Mouse (Mus musculus) limb, embryonic 10.5 days (tissue): Measurements from ENCODE around the gene Ntn1. TPM values are rescaled to one million over a fixed set of nuclear protein-coding genes. Genes with fewer than 3 reads are reported as not detected.
A peak's percentile ranks its signal among the peaks of the same experiment; 100 is the strongest.

ENCODE experiments used
- DNase-seq: peaks from one replicate; pipeline ENCODE4 v3.0.0-alpha.2; 2017; ENCODE audit warnings: low spot score
- H3K27ac ChIP-seq: fragments of 300-500 bp; sonication (generic); 2 replicates; pipeline ENCODE4 v1.5.1; 2016; ENCODE audit warnings: mild to moderate bottlenecking
- H3K27me3 ChIP-seq: fragments of 300-500 bp; sonication (generic); 2 replicates; pipeline ENCODE4 v1.6.1; 2016; ENCODE audit warnings: low read depth, mild to moderate bottlenecking; ENCODE audit not compliant: poor library complexity, severe bottlenecking
- H3K36me3 ChIP-seq: fragments of 300-500 bp; sonication (generic); 2 replicates; pipeline ENCODE4 v1.6.1; 2016; ENCODE audit warnings: mild to moderate bottlenecking, moderate library complexity
- H3K4me1 ChIP-seq: fragments of 300-500 bp; sonication (generic); 2 replicates; pipeline ENCODE4 v1.6.1; 2016
- H3K4me3 ChIP-seq: fragments of 300-500 bp; sonication (generic); 2 replicates; pipeline ENCODE4 v1.5.1; 2016; ENCODE audit warnings: mild to moderate bottlenecking, moderate library complexity
- H3K9me3 ChIP-seq: fragments of 300-500 bp; sonication (generic); replicated peaks from 2 replicates; pipeline ENCODE4 v1.6.1; 2016; ENCODE audit warnings: mild to moderate bottlenecking
- WGBS: fragments of 180-500 bp; shearing (Covaris S2); methylation state at CpG from one replicate; pipeline ENCODE4 v1.1.7; 2016; 5-methylcytosine and 5-hydroxymethylcytosine counted together
- polyA plus RNA-seq: library from polyadenylated mRNA; unstranded; fragments of >200 nt; fragmentation: Nextera tagmentation; extraction: Ambion mirVana; gene quantifications from 2 replicates; pipeline ENCODE4 v1.2.1, GENCODE M21; 2016

Ntn1 gene
- polyA plus RNA-seq, 1 experiment from 2014 or later: 7.7 TPM

- H3K27me3 ChIP-seq: no peaks in the 10 kb centered on the region
- DNase-seq: no peak
- no peaks in the 10 kb centered on the region for H3K36me3 ChIP-seq
- H3K4me3 ChIP-seq: no peak overlapping the region
- H3K4me1 ChIP-seq: peaks cover 18% of the 10 kb centered on the region
- WGBS: 93% methylated on average over 13 of the region's 13 CpGs
- H3K9me3 ChIP-seq: no peaks in the 10 kb centered on the region
- no peak overlapping the region for H3K27ac ChIP-seq
These were observed 60.8 kb downstream of the Ntn1 start for GRCm38 (mm10) chr11:68339856-68340255.

GRCm38 (mm10) chr11:68339331-68339730 is 61.3 kb downstream of the Ntn1 start:
- no peaks in the 10 kb centered on the region for H3K36me3 ChIP-seq
- no peak overlapping the region for H3K27ac ChIP-seq
- DNase-seq: no peak
- no peaks in the 10 kb centered on the region for H3K27me3 ChIP-seq
- no peak overlapping the region for H3K4me3 ChIP-seq
- no peaks in the 10 kb centered on the region for H3K9me3 ChIP-seq
- peaks cover 18% of the 10 kb centered on the region for H3K4me1 ChIP-seq
- WGBS: 93% methylated on average over 7 of the region's 7 CpGs

- 80% methylated on average over 13 of the region's 13 CpGs for WGBS
- no peak for DNase-seq
- Histone ChIP-seq H3K36me3 (no peaks in the 10 kb centered on the region), H3K9me3 (no peaks in the 10 kb centered on the region), H3K4me1 (peaks cover 20% of the 10 kb centered on the region), H3K4me3 (no peak overlapping the region), H3K27me3 (0 out of 2 replicates have a peak, but pooled peaks cover 4% of the 10 kb centered on the region), H3K27ac (no peak overlapping the region)
These were observed 68.9 kb downstream of the Ntn1 start for GRCm38 (mm10) chr11:68331676-68332265.

- DNase-seq: no peak
- 69% methylated on average over 6 of the region's 6 CpGs for WGBS
- no peaks in the 10 kb centered on the region for H3K9me3 ChIP-seq
These were observed 69.5 kb downstream of the Ntn1 start for GRCm38 (mm10) chr11:68331117-68331437.

GRCm38 (mm10) chr11:68330398-68331116 is 70.1 kb downstream of the Ntn1 start:
- 45% methylated on average over 10 of the region's 10 CpGs for WGBS
- Histone ChIP-seq H3K27ac (no peak overlapping the region), H3K4me3 (no peak overlapping the region), H3K27me3 (0 out of 2 replicates have a peak, but pooled peaks cover 4% of the 10 kb centered on the region), H3K9me3 (no peaks in the 10 kb centered on the region), H3K4me1 (peaks cover 22% of the 10 kb centered on the region), H3K36me3 (no peaks in the 10 kb centered on the region)
- DNase-seq: no peak

More at GRCm38 (mm10) chr11:68331117-68331437, 69.5 kb downstream of the Ntn1 start:
- no peaks in the 10 kb centered on the region for H3K36me3 ChIP-seq
- no peak overlapping the region for H3K4me3 ChIP-seq
- H3K27ac ChIP-seq: no peak overlapping the region
- peaks cover 20% of the 10 kb centered on the region for H3K4me1 ChIP-seq
- 0 out of 2 replicates have a peak, but pooled peaks cover 4% of the 10 kb centered on the region for H3K27me3 ChIP-seq

DNA sequence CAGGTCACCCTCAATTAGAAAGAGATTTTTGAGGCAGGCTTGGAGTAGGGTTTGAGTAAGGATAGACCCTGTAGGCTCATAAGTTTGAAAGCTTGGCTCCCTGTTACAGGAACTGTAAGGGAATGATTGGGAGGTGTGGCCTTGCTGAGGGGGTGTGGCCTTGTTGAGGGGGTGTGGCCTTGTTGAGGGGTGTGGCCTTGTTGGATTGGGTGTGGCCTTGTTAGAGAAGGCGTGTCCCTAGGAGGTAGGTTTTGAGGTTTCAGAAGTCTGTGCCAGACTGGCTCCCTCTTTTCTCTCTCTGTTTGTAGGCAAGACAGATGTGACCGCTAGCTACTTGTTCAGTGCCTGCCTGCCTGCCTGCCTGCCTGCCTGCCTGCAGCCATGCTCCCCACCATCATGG is 75.8 kb downstream of the Ntn1 start:
- Histone ChIP-seq H3K9me3 (no peaks in the 10 kb centered on the region), H3K4me1 (peaks cover 13% of the 10 kb centered on the region), H3K4me3 (no peak overlapping the region), H3K27me3 (no peaks in the 10 kb centered on the region), H3K36me3 (no peaks in the 10 kb centered on the region), H3K27ac (no peak overlapping the region)
- DNase-seq: no peak
- 77% methylated on average over 2 of the region's 2 CpGs for WGBS

DNA sequence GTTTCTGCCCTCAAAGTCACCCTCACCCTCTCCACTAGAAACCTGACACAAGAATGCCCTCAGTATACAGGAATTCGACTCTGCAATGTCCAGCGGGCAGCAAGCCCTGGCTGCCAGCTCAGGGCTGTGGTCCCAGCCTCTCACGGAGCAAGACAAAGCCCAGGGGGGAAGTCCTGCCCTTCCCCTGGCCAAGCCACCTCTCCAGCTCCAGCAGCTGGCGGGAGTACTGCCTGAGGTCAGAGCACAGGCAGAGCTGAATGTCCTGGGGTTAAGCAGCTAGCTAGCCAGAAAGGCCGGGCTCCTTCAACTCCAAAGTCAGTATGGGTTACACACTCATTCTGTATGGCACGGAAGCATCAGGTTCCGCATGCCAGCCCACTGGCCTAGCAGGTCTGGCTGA is 79.2 kb downstream of the Ntn1 start:
- Histone ChIP-seq H3K4me3 (no peak overlapping the region), H3K27ac (peak overlapping the region; percentile 33; the same call in 1 of the 2 replicates), H3K27me3 (no peaks in the 10 kb centered on the region), H3K4me1 (peaks cover 14% of the 10 kb centered on the region), H3K36me3 (no peaks in the 10 kb centered on the region; the same call in 1 of the 2 replicates), H3K9me3 (no peaks in the 10 kb centered on the region; the same call in 1 of the 2 replicates)
- 80% methylated on average over 7 of the region's 7 CpGs for whole genome bisulfite sequencing
- no peak for DNase-seq

DNA sequence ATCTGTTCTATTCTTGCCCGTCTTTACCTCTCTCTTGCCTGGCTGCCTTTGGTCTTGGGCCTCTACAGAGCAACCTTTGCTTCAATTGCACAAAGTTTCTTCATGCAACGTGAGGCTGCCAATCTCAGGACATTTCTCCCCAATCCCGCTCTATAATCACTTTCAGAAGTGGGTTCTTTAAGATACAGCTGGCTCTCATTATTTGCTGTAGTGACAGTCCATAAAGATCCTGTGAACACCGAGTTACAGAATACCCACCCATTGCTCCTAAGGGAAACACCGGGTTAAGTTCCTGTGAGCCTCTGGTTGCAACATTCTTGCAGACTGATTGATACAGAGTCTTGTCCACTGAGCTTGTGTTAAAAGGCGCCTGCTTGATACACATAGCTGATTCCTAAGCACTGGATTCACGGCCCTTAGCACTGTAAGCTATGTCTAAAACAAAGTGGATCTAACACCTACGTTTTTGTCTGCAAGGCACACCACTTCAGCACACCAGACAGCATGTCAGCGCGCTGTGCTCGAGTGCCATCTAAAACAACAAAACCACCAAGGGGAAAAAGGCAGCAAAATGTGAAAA is 85.0 kb downstream of the Ntn1 start:
- H3K4me1 ChIP-seq: peaks cover 42% of the 10 kb centered on the region
- 54% methylated on average over 11 of the region's 11 CpGs for WGBS
- H3K9me3 ChIP-seq: no peaks in the 10 kb centered on the region; the same call in 1 of the 2 replicates
- DNase-seq: no peak
- peak overlapping the region; percentile 59 for H3K27ac ChIP-seq
- H3K27me3 ChIP-seq: no peaks in the 10 kb centered on the region
- no peak overlapping the region for H3K4me3 ChIP-seq
- H3K36me3 ChIP-seq: no peaks in the 10 kb centered on the region; the same call in 1 of the 2 replicates

GRCm38 (mm10) chr11:68313861-68314260 is 86.8 kb downstream of the Ntn1 start:
- WGBS: 61% methylated on average over 4 of the region's 4 CpGs
- H3K27ac ChIP-seq: peak overlapping the region; percentile 61

DNA sequence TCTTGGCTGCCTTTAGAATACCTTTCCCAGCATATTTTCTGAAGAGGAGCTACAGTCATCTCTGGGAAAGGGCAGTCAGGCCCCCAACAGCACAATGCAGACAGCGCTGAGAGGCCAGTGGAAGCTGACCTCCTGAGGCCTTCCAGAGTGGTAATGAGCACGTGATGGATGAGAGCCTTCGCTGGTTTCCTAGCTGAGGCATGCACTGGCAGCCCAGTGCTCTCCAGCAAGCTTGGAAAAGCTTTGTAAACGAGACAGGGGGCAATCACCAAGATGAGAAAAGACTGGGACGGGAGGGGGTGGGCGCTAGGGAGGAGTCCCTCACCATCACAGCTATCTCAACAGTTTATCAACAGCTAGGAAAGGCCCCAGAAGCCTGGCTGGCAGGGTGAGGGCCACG is 87.6 kb downstream of the Ntn1 start:
- Histone ChIP-seq H3K27me3 (no peaks in the 10 kb centered on the region), H3K36me3 (no peaks in the 10 kb centered on the region; the same call in 1 of the 2 replicates), H3K9me3 (no peaks in the 10 kb centered on the region; the same call in 1 of the 2 replicates), H3K4me3 (no peak overlapping the region), H3K4me1 (peaks cover 50% of the 10 kb centered on the region), H3K27ac (peak overlapping the region; percentile 61; the same call in 1 of the 2 replicates)
- DNase-seq: no peak
- WGBS: 13% methylated on average over 7 of the region's 7 CpGs

More at GRCm38 (mm10) chr11:68313861-68314260, 86.8 kb downstream of the Ntn1 start:
- H3K9me3 ChIP-seq: no peaks in the 10 kb centered on the region; the same call in 1 of the 2 replicates
- DNase-seq: no peak
- H3K27me3 ChIP-seq: no peaks in the 10 kb centered on the region
- H3K4me3 ChIP-seq: no peak overlapping the region
- H3K4me1 ChIP-seq: peaks cover 48% of the 10 kb centered on the region
- no peaks in the 10 kb centered on the region; the same call in 1 of the 2 replicates for H3K36me3 ChIP-seq

DNA sequence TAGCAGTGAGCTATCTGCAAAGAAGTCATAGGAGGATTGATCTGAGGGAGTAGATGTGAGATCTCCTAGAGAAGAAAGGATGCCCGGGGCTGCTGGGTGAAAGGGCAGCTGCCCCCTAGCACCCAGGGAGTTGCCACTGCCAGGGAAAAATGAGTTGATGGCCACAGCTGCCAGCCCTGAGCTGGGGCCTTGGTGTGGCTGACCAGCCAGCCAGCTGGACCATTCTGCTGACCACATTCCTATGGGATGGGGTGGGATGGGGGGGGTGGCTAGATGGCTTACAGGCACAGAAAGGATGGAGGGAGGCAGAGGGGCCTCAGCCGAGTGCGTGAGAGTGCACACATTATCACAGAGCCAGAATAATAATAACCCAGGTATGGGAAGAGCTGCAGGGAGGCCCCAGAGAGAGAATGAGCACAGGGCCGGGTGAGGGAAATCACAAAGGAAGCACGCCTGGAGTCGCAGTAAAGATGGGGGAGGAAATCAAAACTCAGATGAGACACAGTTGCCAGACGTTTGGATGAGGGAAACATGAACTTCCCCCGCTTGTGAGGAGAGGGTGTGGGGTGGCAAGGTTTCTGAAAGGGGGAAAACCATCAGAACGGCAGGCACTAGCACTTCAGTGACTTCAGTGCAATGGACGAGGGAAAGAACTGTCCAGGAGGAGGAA is 91.6 kb downstream of the Ntn1 start:
- no peaks in the 10 kb centered on the region for H3K27me3 ChIP-seq
- 69% methylated on average over 10 of the region's 10 CpGs for WGBS
- no peak for DNase-seq
- H3K27ac ChIP-seq: no peak overlapping the region
- no peaks in the 10 kb centered on the region for H3K36me3 ChIP-seq
- H3K4me3 ChIP-seq: no peak overlapping the region
- peaks cover 35% of the 10 kb centered on the region for H3K4me1 ChIP-seq
- H3K9me3 ChIP-seq: no peaks in the 10 kb centered on the region

DNA sequence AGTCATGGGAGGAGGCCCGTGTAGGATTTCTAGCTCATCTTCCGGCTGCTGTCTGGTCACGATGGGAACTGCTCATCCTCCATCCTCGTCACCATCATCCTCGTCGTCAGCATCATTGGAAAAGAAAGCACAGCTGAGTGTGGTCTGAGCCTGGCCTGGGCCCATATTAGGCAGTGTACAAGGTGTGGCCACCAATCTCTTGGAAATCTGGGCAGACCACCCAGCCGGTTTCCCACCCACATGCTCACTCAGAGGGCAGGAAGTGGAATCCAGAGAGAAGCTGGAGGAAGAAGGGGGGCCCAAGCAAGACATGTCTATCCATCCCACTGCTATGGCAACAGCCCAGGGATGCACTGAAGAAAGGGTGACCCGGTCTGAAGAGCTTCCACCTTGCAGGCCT is 94.6 kb downstream of the Ntn1 start:
- no peak for DNase-seq
- peaks cover 17% of the 10 kb centered on the region for H3K4me1 ChIP-seq
- H3K27ac ChIP-seq: peak overlapping the region; percentile 50; the same call in 1 of the 2 replicates
- H3K4me3 ChIP-seq: no peak overlapping the region
- H3K36me3 ChIP-seq: no peaks in the 10 kb centered on the region
- no peaks in the 10 kb centered on the region for H3K27me3 ChIP-seq
- 89% methylated on average over 8 of the region's 8 CpGs for WGBS
- no peaks in the 10 kb centered on the region for H3K9me3 ChIP-seq
